Mouse (Mus musculus) lung, postnatal 0 days (tissue): ENCODE data around the gene Zar1l. TPM values are rescaled to one million over a fixed set of nuclear protein-coding genes. Genes with fewer than 3 reads are reported as not detected.
A peak's percentile ranks its signal among the peaks of the same experiment; 100 is the strongest.
"Not testable (repeated sequence)": the region's sequence is repeated elsewhere in the genome, so short reads cannot be mapped to it uniquely, and the experiment has no call there.

Experiments
- ATAC-seq: fragments of 200-750 bp; cut with Nextera tagmentation; 2 replicates; pipeline ENCODE4 v1.8.0; 2017; ENCODE audit warnings: moderate library complexity
- DNase-seq: peaks from one replicate; pipeline ENCODE4 v3.0.0-alpha.2; 2016; ENCODE audit warnings: low spot score
- H3K27ac ChIP-seq: fragments of 300-500 bp; sonication (generic); 2 replicates; pipeline ENCODE4 v1.5.1; 2014; ENCODE audit warnings: antibody characterized with exemption, mild to moderate bottlenecking, low read length, mixed read lengths
- H3K27me3 ChIP-seq: fragments of 300-500 bp; sonication (generic); replicated peaks from 2 replicates; pipeline ENCODE4 v1.6.1; 2014; ENCODE audit warnings: low read length, mixed read lengths; ENCODE audit not compliant: insufficient read depth
- H3K36me3 ChIP-seq: fragments of 300-500 bp; sonication (generic); 2 replicates; pipeline ENCODE4 v1.6.1; 2014; ENCODE audit warnings: low read length, mixed read lengths; ENCODE audit not compliant: insufficient read depth
- H3K4me1 ChIP-seq: fragments of 300-500 bp; sonication (generic); 2 replicates; pipeline ENCODE4 v1.6.1; 2014; ENCODE audit warnings: antibody characterized with exemption, low read depth, low read length, mixed read lengths; ENCODE audit not compliant: insufficient read depth
- H3K4me2 ChIP-seq: fragments of 300-500 bp; sonication (generic); replicated peaks from 2 replicates; pipeline ENCODE4 v1.6.1; 2014; ENCODE audit warnings: low read depth, mild to moderate bottlenecking, low read length, moderate library complexity, mixed read lengths
- H3K4me3 ChIP-seq: fragments of 300-500 bp; sonication (generic); 2 replicates; pipeline ENCODE4 v1.5.1; 2014; ENCODE audit warnings: low read depth, low read length
- H3K9ac ChIP-seq: fragments of 300-500 bp; sonication (generic); replicated peaks from 2 replicates; pipeline ENCODE4 v1.6.1; 2014; ENCODE audit warnings: low read depth, mild to moderate bottlenecking
- H3K9me3 ChIP-seq: fragments of 300-500 bp; sonication (generic); 2 replicates; pipeline ENCODE4 v1.6.1; 2016; ENCODE audit warnings: low read length, mixed read lengths
- CTCF ChIP-seq: IDR thresholded peaks from 2 replicates; pipeline ENCODE4 v1.5.1; 2016; ENCODE audit warnings: antibody characterized with exemption, mild to moderate bottlenecking
- EP300 ChIP-seq: IDR thresholded peaks from 2 replicates; pipeline ENCODE4 v1.6.1; 2016; ENCODE audit warnings: antibody characterized with exemption, mild to moderate bottlenecking, control low read depth
- WGBS: fragments of 180-500 bp; shearing (Covaris S2); extraction: QIAGEN DNeasy Blood & Tissue Kit; methylation state at CpG from one replicate; pipeline ENCODE4 v1.1.7; 2014; 5-methylcytosine and 5-hydroxymethylcytosine counted together
- polyA plus RNA-seq: library from polyadenylated mRNA; unstranded; fragments of >200 nt; fragmentation: Nextera tagmentation; extraction: Ambion mirVana; gene quantifications from 2 replicates; pipeline ENCODE4 v1.2.1, GENCODE M21; 2015

Zar1l gene
- polyA plus RNA-seq, 1 experiment from 2014 or later: not detected

GRCm38 (mm10) chr5:150521937-150522866 is 4.2 kb upstream of the Zar1l start, which contains the start of gene Brca2:
Gene Brca2, plus strand, starts transcription at chr5:150522630.
- Histone ChIP-seq H3K36me3 (no peaks in the 10 kb centered on the region), H3K27me3 (no peaks in the 10 kb centered on the region), H3K4me2 (peak within 1 kb of the TSS; percentile 70), H3K9me3 (no peaks in the 10 kb centered on the region), H3K4me1 (no peaks in the 10 kb centered on the region), H3K9ac (peak within 1 kb of the TSS; percentile 68), H3K27ac (peak within 1 kb of the TSS; percentile 51; the same call in 1 of the 2 replicates), H3K4me3 (peak within 1 kb of the TSS; percentile 89)
- peak; percentile 96 for ATAC-seq
- TF ChIP-seq CTCF: no peak
- TF ChIP-seq EP300: no peak
- peak; percentile 91 for DNase-seq
- WGBS: 5% methylated on average over 50 of the region's 63 CpGs

- no peaks in the 10 kb centered on the region for H3K9me3 ChIP-seq
- no peaks in the 10 kb centered on the region for H3K27me3 ChIP-seq
- H3K9ac ChIP-seq: no peak overlapping the region
- H3K4me2 ChIP-seq: no peak overlapping the region
- DNase-seq (peak; percentile 75), ATAC-seq (no peak)
- no peaks in the 10 kb centered on the region for H3K36me3 ChIP-seq
- no peak overlapping the region for H3K27ac ChIP-seq
- H3K4me3 ChIP-seq: no peak overlapping the region
- TF ChIP-seq CTCF (peak; percentile 70), EP300 (no peak)
- WGBS: 89% methylated on average over 1 of the region's 1 CpGs
- H3K4me1 ChIP-seq: no peaks in the 10 kb centered on the region
These were observed 1.6 kb upstream of the Zar1l start for GRCm38 (mm10) chr5:150519551-150519950.

- Histone ChIP-seq H3K4me1 (no peaks in the 10 kb centered on the region), H3K4me3 (no peak overlapping the region), H3K27ac (no peak overlapping the region), H3K9me3 (no peaks in the 10 kb centered on the region), H3K27me3 (no peaks in the 10 kb centered on the region), H3K36me3 (no peaks in the 10 kb centered on the region), H3K4me2 (no peak overlapping the region), H3K9ac (no peak overlapping the region)
- 79% methylated on average over 1 of the region's 1 CpGs for WGBS
- DNase-seq (no peak), ATAC-seq (no peak)
- TF ChIP-seq EP300: no peak
- no peak for TF ChIP-seq CTCF
These were observed 3.9 kb downstream of the Zar1l start for GRCm38 (mm10) chr5:150514027-150514426.

GRCm38 (mm10) chr5:150513264-150513663 is 4.7 kb downstream of the Zar1l start:
- no peaks in the 10 kb centered on the region for H3K36me3 ChIP-seq
- TF ChIP-seq CTCF (no peak), EP300 (no peak)
- H3K27ac ChIP-seq: no peak overlapping the region
- no peaks in the 10 kb centered on the region for H3K9me3 ChIP-seq
- ATAC-seq (no peak), DNase-seq (no peak)
- no peak overlapping the region for H3K9ac ChIP-seq
- no peak overlapping the region for H3K4me3 ChIP-seq
- 72% methylated on average over 4 of the region's 4 CpGs for WGBS
- H3K4me1 ChIP-seq: no peaks in the 10 kb centered on the region
- H3K4me2 ChIP-seq: no peak overlapping the region
- H3K27me3 ChIP-seq: no peaks in the 10 kb centered on the region

- Histone ChIP-seq H3K27ac (no peak overlapping the region), H3K4me2 (no peak overlapping the region), H3K36me3 (no peaks in the 10 kb centered on the region), H3K4me1 (no peaks in the 10 kb centered on the region), H3K27me3 (no peaks in the 10 kb centered on the region), H3K9ac (no peak overlapping the region), H3K4me3 (no peak overlapping the region), H3K9me3 (no peaks in the 10 kb centered on the region)
- 80% methylated on average over 6 of the region's 6 CpGs for WGBS
- no peak for DNase-seq
- no peak for ATAC-seq
- TF ChIP-seq EP300 (no peak), CTCF (no peak)
These were observed 7.3 kb downstream of the Zar1l start for GRCm38 (mm10) chr5:150510451-150511225.

GRCm38 (mm10) chr5:150495792-150496191 is 22.2 kb downstream of the Zar1l start:
- H3K9me3 ChIP-seq: no peaks in the 10 kb centered on the region
- peaks cover 6% of the 10 kb centered on the region; the same call in 1 of the 2 replicates for H3K36me3 ChIP-seq
- DNase-seq (peak; percentile 26), ATAC-seq (no peak)
- H3K4me3 ChIP-seq: no peak overlapping the region
- H3K27ac ChIP-seq: no peak overlapping the region
- no peaks in the 10 kb centered on the region for H3K4me1 ChIP-seq
- H3K4me2 ChIP-seq: no peak overlapping the region
- 55% methylated on average over 6 of the region's 6 CpGs for WGBS
- no peaks in the 10 kb centered on the region for H3K27me3 ChIP-seq
- TF ChIP-seq EP300: no peak
- TF ChIP-seq CTCF: peak; percentile 83
- H3K9ac ChIP-seq: no peak overlapping the region

GRCm38 (mm10) chr5:150491573-150492173 is 26.3 kb downstream of the Zar1l start:
- not testable (repeated sequence) for H3K27me3 ChIP-seq, H3K4me2 ChIP-seq, H3K36me3 ChIP-seq, H3K4me1 ChIP-seq, H3K27ac ChIP-seq, ATAC-seq, H3K9me3 ChIP-seq, H3K9ac ChIP-seq, H3K4me3 ChIP-seq, DNase-seq
- WGBS: 89% methylated on average over 4 of the region's 4 CpGs
